Mouse (Mus musculus): ENCODE measurements at regions not wholly inside any gene's neighbourhood (a gene's known extent, or its start where the extent isn't known, plus 50 kb on each side); places are given as distances from the start of the nearest gene placed in this dataset.

DNA sequence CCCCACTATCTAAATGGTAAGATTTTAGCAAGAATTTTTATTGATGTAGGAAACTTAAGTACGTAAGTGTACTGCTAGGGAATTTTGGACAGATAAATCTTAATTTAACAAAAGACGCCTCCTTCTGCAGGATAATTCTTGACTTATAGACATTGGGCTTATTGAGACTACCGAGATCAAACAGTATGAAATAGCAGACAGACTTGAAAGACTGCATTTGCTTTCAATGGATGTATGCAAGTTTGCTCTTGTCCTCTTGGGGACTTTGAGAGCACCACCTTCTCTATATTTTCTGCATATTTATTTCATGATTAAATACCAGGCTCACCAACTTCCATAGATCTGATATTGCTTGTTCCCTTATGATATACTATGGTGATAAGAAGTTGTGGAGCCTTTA, 92.8 kb upstream of the 1700056E22Rik start:
- 67% methylated on average over 3 of the region's 3 CpGs for WGBS (ENCODE audit: insufficient replicate concordance)
- no peak overlapping the region for H3K27ac ChIP-seq
- H3K9ac ChIP-seq (replicated peaks), result no peak overlapping the region
- TF ChIP-seq EP300 (IDR thresholded peaks at IDR 0.05; ENCODE audit: low read depth) (no peak), CTCF (IDR thresholded peaks at IDR 0.05; ENCODE audit: low read depth) (no peak)
- DNase-seq (ENCODE audit: low read depth in 3 of 3, low spot score in 3 of 3), result no peak
- H3K27me3 ChIP-seq (ENCODE audit: control insufficient read depth, insufficient read depth, low read length), result no peaks in the 10 kb centered on the region
- no peaks in the 10 kb centered on the region for H3K36me3 ChIP-seq (replicated peaks; ENCODE audit: control insufficient read depth, insufficient read depth, low read depth)
- no peak overlapping the region for H3K4me2 ChIP-seq (ENCODE audit: low read depth)
- no peaks in the 10 kb centered on the region for H3K9me3 ChIP-seq (ENCODE audit: control insufficient read depth, low read length)
- no peak for ATAC-seq (ENCODE audit: insufficient read depth)
- no peak overlapping the region for H3K4me3 ChIP-seq (ENCODE audit: insufficient read depth in 1 of 2, low read depth in 2 of 2, low read length in 2 of 2)
- no peaks in the 10 kb centered on the region for H3K4me1 ChIP-seq (replicated peaks; ENCODE audit: control insufficient read depth in 2 of 2, insufficient read depth in 2 of 2, low read length in 1 of 2)

Data from liver, embryonic 14.5 days (tissue).